Mouse (Mus musculus) MEL (cell line): ENCODE measurements around the gene Rtn1.

Experiments
- BHLHE40 ChIP-seq: IDR thresholded peaks from 2 replicates; pipeline ENCODE4 v1.6.1; 2012; ENCODE audit warnings: low read depth, mild to moderate bottlenecking, inconsistent platforms, low read length, improper control_type of control experiment, borderline replicate concordance
- CTCF ChIP-seq, 3 experiments: IDR thresholded peaks in 2 of 3; conservative IDR thresholded peaks in 1 of 3; 2 replicates each; pipeline ENCODE4 v1.5.1; 2011 to 2012; ENCODE audit warnings: low read length in 3 of 3, low read depth in 2 of 3, mild to moderate bottlenecking in 2 of 3, improper control_type of control experiment in 1 of 3, inconsistent platforms in 1 of 3, mixed read lengths in 1 of 3, moderate library complexity in 1 of 3; ENCODE audit not compliant: control insufficient read depth in 1 of 3, insufficient read depth in 1 of 3, poor library complexity in 1 of 3, severe bottlenecking in 1 of 3
- E2F4 ChIP-seq: IDR thresholded peaks from 2 replicates; pipeline ENCODE4 v1.6.1; 2011; ENCODE audit warnings: low read depth, low read length, improper control_type of control experiment, borderline replicate concordance
- ELF1 ChIP-seq: IDR thresholded peaks from 2 replicates; pipeline ENCODE4 v1.6.1; 2014; ENCODE audit warnings: low read depth, mild to moderate bottlenecking, inconsistent platforms, low read length, improper control_type of control experiment, moderate library complexity
- HCFC1 ChIP-seq: IDR thresholded peaks from 2 replicates; pipeline ENCODE4 v1.6.1; 2012; ENCODE audit warnings: low read depth, mild to moderate bottlenecking, inconsistent platforms, low read length, improper control_type of control experiment, moderate library complexity
- KAT2A ChIP-seq: conservative IDR thresholded peaks from 2 replicates; pipeline ENCODE4 v1.6.1; 2012; ENCODE audit warnings: low read depth, low read length, improper control_type of control experiment, inconsistent platforms
- MAX ChIP-seq: IDR thresholded peaks from 2 replicates; pipeline ENCODE4 v1.6.1; 2011; ENCODE audit warnings: low read length, improper control_type of control experiment
- MXI1 ChIP-seq: IDR thresholded peaks from 2 replicates; pipeline ENCODE4 v1.6.1; 2011; ENCODE audit warnings: mild to moderate bottlenecking, low read depth, low read length, improper control_type of control experiment
- MYB ChIP-seq: IDR thresholded peaks from 2 replicates; pipeline ENCODE4 v1.6.1; 2011; ENCODE audit warnings: mild to moderate bottlenecking, low read depth, low read length, improper control_type of control experiment
- POLR2A ChIP-seq, 2 experiments: IDR thresholded peaks; 2 replicates each; pipeline ENCODE4 v1.6.1; 2011 to 2012; ENCODE audit warnings: low read length in 2 of 2, mild to moderate bottlenecking in 2 of 2, control low read depth in 1 of 2, improper control_type of control experiment in 1 of 2, low read depth in 1 of 2, moderate library complexity in 1 of 2; ENCODE audit not compliant: control insufficient read depth in 1 of 2, insufficient read depth in 1 of 2, poor library complexity in 1 of 2
- POLR2AphosphoS2 ChIP-seq: IDR thresholded peaks from 2 replicates; pipeline ENCODE4 v1.6.1; 2011; ENCODE audit warnings: low read length, improper control_type of control experiment
- ZC3H11A ChIP-seq: IDR thresholded peaks from 2 replicates; pipeline ENCODE4 v1.6.1; 2012; ENCODE audit warnings: low read depth, mild to moderate bottlenecking, inconsistent platforms, low read length, improper control_type of control experiment
- ZNF384 ChIP-seq: IDR thresholded peaks from 2 replicates; pipeline ENCODE4 v1.6.1; 2012; ENCODE audit warnings: low read depth, mild to moderate bottlenecking, inconsistent platforms, low read length, improper control_type of control experiment

DNA sequence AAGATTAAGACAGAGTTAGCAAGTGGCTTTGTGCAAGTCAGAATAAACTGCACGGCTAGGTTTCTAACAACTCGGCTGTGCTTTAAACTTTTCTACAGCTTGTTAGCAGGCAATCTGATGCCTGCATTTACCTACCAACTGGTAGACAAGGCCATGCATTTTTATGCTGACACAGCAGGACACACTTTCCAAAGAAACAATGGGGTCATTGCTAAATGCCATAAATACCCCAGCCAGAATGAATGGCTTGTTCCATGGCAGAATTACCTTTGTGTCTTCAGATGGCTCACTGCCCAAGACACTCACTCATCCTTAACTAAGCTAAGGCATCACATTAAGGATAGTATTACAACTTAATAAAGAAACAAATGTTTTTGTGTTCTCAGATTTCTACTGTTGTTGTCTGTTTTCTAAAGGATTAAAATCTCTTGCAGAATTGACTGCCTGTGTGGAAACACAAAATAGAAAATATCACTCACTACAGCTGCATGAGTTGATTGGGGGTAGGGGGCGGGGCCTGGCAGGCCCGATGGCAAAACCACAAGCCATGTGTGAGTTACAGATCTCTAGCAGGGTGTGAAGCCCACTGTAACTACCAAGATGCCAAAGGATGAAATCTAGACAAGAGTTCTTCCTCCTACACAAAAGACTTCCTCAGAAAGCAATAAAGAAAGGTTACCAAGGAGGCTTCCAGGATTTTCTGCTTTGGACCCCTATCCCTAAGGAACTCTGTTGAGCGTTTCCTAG lies 129.6 kb downstream of the Rtn1 start:
- TF ChIP-seq POLR2A (IDR thresholded peaks at IDR 0.05; ENCODE audit: control insufficient read depth in 1 of 2, insufficient read depth in 1 of 2, low read depth in 1 of 2, low read length in 2 of 2, poor library complexity in 1 of 2) (no peak), KAT2A (no peak), HCFC1 (no peak), ZC3H11A (no peak), BHLHE40 (no peak), ZNF384 (no peak), E2F4 (no peak), MXI1 (no peak), MAX (no peak), ELF1 (no peak), POLR2AphosphoS2 (no peak), MYB (no peak), CTCF (IDR thresholded peaks at IDR 0.05 in 2 of 3, conservative IDR thresholded peaks at IDR 0.05 in 1 of 3; ENCODE audit: control insufficient read depth in 1 of 3, insufficient read depth in 1 of 3, low read depth in 2 of 3, low read length in 3 of 3, poor library complexity in 1 of 3, severe bottlenecking in 1 of 3) (no peak)
